Mouse (Mus musculus) heart, adult 2 months (tissue): Measurements from ENCODE around the gene Rai14.

Experiments
- CTCF ChIP-seq: fragments of 200-600 bp; IDR thresholded peaks from 2 replicates; pipeline ENCODE4 v1.8.1; 2022; ENCODE audit warnings: antibody characterized with exemption, mild to moderate bottlenecking, moderate library complexity
- EP300 ChIP-seq: fragments of 200-500 bp; IDR thresholded peaks from 2 replicates; pipeline ENCODE4 v1.6.1; 2011; ENCODE audit warnings: low read depth, low read length, control low read depth; ENCODE audit not compliant: insufficient read depth

- TF ChIP-seq CTCF (no peak), EP300 (no peak)
Measured at GRCm38 (mm10) chr15:10616001-10616400, 98.4 kb downstream of the Rai14 start.
